Mouse (Mus musculus) retina, embryonic 14.5 days (tissue): Measurements from ENCODE around the gene Gm28363.
"Not testable (repeated sequence)": the region's sequence is repeated elsewhere in the genome, so short reads cannot be mapped to it uniquely, and the experiment has no call there.

Experiments used
- DNase-seq: peaks from one replicate; pipeline ENCODE4 v3.0.0-alpha.2; 2015; ENCODE audit warnings: low spot score

Gene Gm28363

DNA sequence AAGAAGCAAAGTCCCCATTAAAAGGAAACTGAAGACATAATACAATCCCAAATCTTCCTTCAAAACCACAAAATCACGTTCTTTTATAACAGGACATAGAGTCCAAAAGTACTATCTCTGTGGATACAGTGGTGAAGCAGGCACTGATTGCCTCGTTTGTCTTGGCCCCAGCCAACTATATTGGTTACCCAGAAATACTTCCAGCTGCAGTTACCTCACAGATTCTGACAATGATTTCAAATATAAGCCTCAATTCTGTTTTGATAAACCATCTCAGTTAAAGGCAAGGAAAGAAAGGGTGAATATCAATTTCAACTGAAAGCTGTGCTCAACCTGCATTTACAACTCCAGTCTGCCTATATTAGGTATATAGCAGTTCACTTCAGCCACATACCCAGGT is at the start of gene Gm28363:
Gene Gm28363, plus strand, starts transcription at position 301 of the 400 bp plus-strand sequence.
- not testable (repeated sequence) for DNase-seq

DNA sequence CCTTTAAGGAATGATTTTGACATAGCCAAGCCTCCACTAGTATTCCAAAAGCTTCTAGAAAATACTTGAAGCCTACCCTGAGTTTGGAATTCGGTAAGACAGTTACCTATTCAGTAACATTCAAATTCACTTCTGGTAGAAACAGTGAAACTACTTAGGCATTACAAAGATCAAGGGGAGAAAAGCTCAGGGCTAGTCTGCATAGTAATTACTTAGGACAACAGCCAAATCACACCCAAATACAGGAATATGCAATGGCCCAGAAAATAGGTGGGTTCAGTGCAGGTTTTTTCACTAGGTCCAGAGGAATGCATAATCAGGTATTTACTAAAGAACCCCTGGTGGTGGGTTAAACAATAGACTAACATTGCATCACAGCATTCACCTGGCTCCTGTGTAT is 46.7 kb upstream of the Gm28363 start:
- not testable (repeated sequence) for DNase-seq
